In genomic region chr3:142795587-142795986, GRCm38 (mm10) we compare ENCODE assay signal across 28 mouse cellular contexts. TPM values are rescaled to one million over a fixed set of nuclear protein-coding genes. Genes with fewer than 3 reads are reported as not detected.
A peak's percentile ranks its signal among the peaks of the same experiment; 100 is the strongest.
DNase-seq lines count a peak whose midpoint lies in the region; ATAC-seq and TF ChIP-seq lines count a peak whose summit lies in the region.
"Had no signal": no experiment of that assay in that cellular context is flagged by ENCODE, and none has a peak within 500 bp of the region (broad histone marks: within the 10 kb centered on the region; RNA-seq: fewer than 3 reads in every experiment).

No protein-coding gene starts in this region.

- TF ChIP-seq CTCF in liver, postnatal 0 days (IDR thresholded peaks at IDR 0.05; ENCODE audit: low read depth), result no peak

- no peaks in the 10 kb centered on the region for H3K4me1 ChIP-seq in liver, embryonic 13.5 days (replicated peaks)
- H3K4me1 ChIP-seq in liver, postnatal 0 days (ENCODE audit: insufficient read depth), result no peaks in the 10 kb centered on the region
- H3K4me1 ChIP-seq: heart, embryonic 13.5 days; midbrain, embryonic 13.5 days had no signal

- TF ChIP-seq EP300 in liver, postnatal 0 days (IDR thresholded peaks at IDR 0.05; ENCODE audit: low read depth), result no peak

- H3K9ac ChIP-seq in liver, embryonic 13.5 days, result no peak overlapping the region
- H3K9ac ChIP-seq in liver, postnatal 0 days (replicated peaks), result no peak overlapping the region
- H3K9ac ChIP-seq: heart, embryonic 13.5 days; hindbrain, embryonic 14.5 days; midbrain, embryonic 13.5 days had no signal

- no peaks in the 10 kb centered on the region for H3K27me3 ChIP-seq in liver, embryonic 13.5 days
- no peaks in the 10 kb centered on the region for H3K27me3 ChIP-seq in liver, postnatal 0 days (ENCODE audit: insufficient read depth, low read length)
- H3K27me3 ChIP-seq: heart, embryonic 13.5 days; midbrain, embryonic 13.5 days had no signal

- no peak overlapping the region for H3K4me2 ChIP-seq in liver, embryonic 13.5 days
- H3K4me2 ChIP-seq in liver, postnatal 0 days (ENCODE audit: low read depth, low read length), result no peak overlapping the region
- H3K4me2 ChIP-seq: heart, embryonic 13.5 days; hindbrain, embryonic 14.5 days; midbrain, embryonic 13.5 days had no signal

- ATAC-seq in frontal cortex, adult (ENCODE audit: low TSS enrichment), result peak; percentile 58
- peak; percentile 39 for ATAC-seq in liver, embryonic 13.5 days (ENCODE audit: low read depth)
- ATAC-seq in liver, postnatal 0 days, result no peak; the same call in 1 of the 2 replicates
- 0 out of 2 replicates have a peak, but pooled peaks have one; percentile 3 for ATAC-seq in neutrophil, adult 5-6 weeks (ENCODE audit: extremely low read depth, insufficient number of reproducible peaks, low FRiP score, poor library complexity, severe bottlenecking)
- ATAC-seq: activated CD4-positive, CD25-positive, alpha-beta regulatory T cell, adult 4 months; intestine, postnatal 0 days; midbrain, embryonic 13.5 days had no signal

- H3K4me3 ChIP-seq in liver, embryonic 13.5 days (replicated peaks), result no peak overlapping the region
- H3K4me3 ChIP-seq in liver, postnatal 0 days (ENCODE audit: low read depth, low read length), result no peak overlapping the region
- H3K4me3 ChIP-seq: erythroblast, embryonic 14.5 days; heart, adult 2 months; heart, embryonic 13.5 days; midbrain, embryonic 13.5 days had no signal

- H3K36me3 ChIP-seq in liver, embryonic 13.5 days, result peaks cover 75% of the 10 kb centered on the region
- H3K36me3 ChIP-seq in liver, postnatal 0 days (replicated peaks; ENCODE audit: insufficient read depth, low read length), result peaks cover 61% of the 10 kb centered on the region

- no peak overlapping the region for H3K27ac ChIP-seq in liver, embryonic 13.5 days
- no peak overlapping the region for H3K27ac ChIP-seq in liver, postnatal 0 days (ENCODE audit: low read depth)
- H3K27ac ChIP-seq: heart, adult 2 months; heart, embryonic 13.5 days; hindbrain, embryonic 14.5 days; midbrain, embryonic 13.5 days had no signal

- no peaks in the 10 kb centered on the region for H3K9me3 ChIP-seq in liver, embryonic 13.5 days (replicated peaks)
- no peaks in the 10 kb centered on the region for H3K9me3 ChIP-seq in liver, postnatal 0 days (ENCODE audit: low read length)
- H3K9me3 ChIP-seq: heart, embryonic 13.5 days; midbrain, embryonic 13.5 days had no signal

- WGBS in liver, embryonic 13.5 days (ENCODE audit: insufficient replicate concordance), result 91% methylated on average over 3 of the region's 3 CpGs
- WGBS in liver, postnatal 0 days (ENCODE audit: insufficient replicate concordance), result 78% methylated on average over 3 of the region's 3 CpGs

- DNase-seq in frontal cortex, postnatal 10 days (ENCODE audit: low spot score in 2 of 2), result no peak
- DNase-seq in liver, embryonic 13.5 days, result no peak
- DNase-seq in liver, postnatal 0 days, result no peak
- peak; percentile 16 for DNase-seq in right cerebral cortex, postnatal 25 days
- no peak for DNase-seq in right cerebral cortex, postnatal 10 days (ENCODE audit: low spot score in 2 of 2)
- no peak for DNase-seq in layer of hippocampus, postnatal 36 days
- DNase-seq: adrenal gland, postnatal 10 days; B cell, adult 2 months; cerebellum, adult 11-12 months; cerebellum, adult 9-11 months; embryo, embryonic 11 days; gastrocnemius, postnatal 25 days; heart, adult 2 months; heart, postnatal 10 days; kidney, adult 9 months; kidney, postnatal 10 days; left cerebral cortex, postnatal 4 days; lung, adult 2 months; retina, postnatal 1 day; thymus, postnatal 14 days had no signal

RNA-seq across cellular contexts. Expression of gene Gtf2b, which starts 30.7 kb away (rescaled TPM):
- 44.7 and 45.6 TPM in 2 replicates for polyA plus RNA-seq in liver, embryonic 13.5 days (2015; fragmentation: Nextera tagmentation; extraction: Ambion mirVana)
- polyA plus RNA-seq in liver, postnatal 0 days (2015; fragmentation: Nextera tagmentation; extraction: Ambion mirVana), result 74.6 and 75.4 TPM in 2 replicates
- 90.2 and 94.5 TPM in 2 replicates for total RNA-seq in neutrophil, adult 5-6 weeks (2017)
- 10 to 100 TPM; 41.1 to 42.9 TPM for total RNA-seq in layer of hippocampus, postnatal 36 days (2021)
